Comparison of ENCODE assay signal across 23 mouse cellular contexts in the genomic region with DNA sequence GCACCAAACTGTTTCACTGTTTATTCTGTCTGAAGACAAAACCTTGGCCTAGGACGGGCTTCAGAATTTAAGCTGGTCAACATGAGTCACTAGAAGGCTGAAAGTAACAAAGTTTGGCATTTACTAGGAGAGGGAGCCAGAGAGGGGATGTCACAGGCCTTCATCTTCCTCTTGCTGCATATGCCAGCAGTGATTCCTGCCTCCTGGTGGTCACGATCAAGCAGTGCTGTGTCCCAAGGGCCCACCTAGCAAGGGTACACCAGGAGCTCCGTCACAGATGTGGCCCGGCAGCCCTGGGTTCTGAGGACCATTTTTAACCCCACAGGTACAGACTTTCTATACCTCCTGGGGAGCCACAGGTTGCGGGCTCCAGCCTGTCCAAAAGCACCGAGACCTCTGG. TPM values are rescaled to one million over a fixed set of nuclear protein-coding genes. Genes with fewer than 3 reads are reported as not detected.
DNase-seq lines count a peak whose midpoint lies in the region; ATAC-seq and TF ChIP-seq lines count a peak whose summit lies in the region.
"Had no signal": no experiment of that assay in that cellular context is flagged by ENCODE, and none has a peak within 500 bp of the region (broad histone marks: within the 10 kb centered on the region; RNA-seq: fewer than 3 reads in every experiment).

No protein-coding gene starts in this region.

- H3K27ac ChIP-seq in gastrocnemius, adult 2 months, result no peak overlapping the region
- no peak overlapping the region for H3K27ac ChIP-seq in liver, embryonic 14.5 days
- H3K27ac ChIP-seq: heart, embryonic 10.5 days; hindbrain, embryonic 12.5 days; left cerebral cortex, adult 2 months; macrophage had no signal

- TF ChIP-seq EP300 in liver, embryonic 14.5 days (IDR thresholded peaks at IDR 0.05; ENCODE audit: low read depth), result no peak

- TF ChIP-seq CTCF in gastrocnemius, adult 2 months (IDR thresholded peaks at IDR 0.05), result peak; percentile 21; the same call in 1 of the 2 replicates
- TF ChIP-seq CTCF in liver, embryonic 14.5 days (IDR thresholded peaks at IDR 0.05; ENCODE audit: low read depth), result peak; percentile 41; the same call in 1 of the 2 replicates

- no peak for DNase-seq in gastrocnemius, adult 2 months
- DNase-seq in gastrocnemius, postnatal 4 days (ENCODE audit: low spot score in 2 of 2), result no peak
- no peak for DNase-seq in liver, embryonic 14.5 days (ENCODE audit: low read depth in 3 of 3, low spot score in 3 of 3)
- DNase-seq in liver (no peak), ZHBTc4 (ENCODE audit: low read depth, low spot score) (peak; percentile 17)
- peak; percentile 26 to 31 for DNase-seq in B cell, adult 2 months
- no peak for DNase-seq in layer of hippocampus, postnatal 10 days (ENCODE audit: low spot score in 2 of 2)
- no peak for DNase-seq in adrenal gland, adult (ENCODE audit: inconsistent age in 2 of 2, low spot score in 1 of 2)
- DNase-seq: adrenal gland, postnatal 36 days; cerebellum, adult 11 months; cerebellum, postnatal 10 days; forebrain, postnatal 0 days; gastrocnemius, postnatal 36 days; heart, postnatal 10 days; kidney, adult 2 months; kidney, postnatal 14 days; thymus, adult 2 months; thymus, postnatal 4 days had no signal

- intact Hi-C loops in gastrocnemius, adult 2 months (cut with DNase I), result no loop called here

- no peaks in the 10 kb centered on the region for H3K27me3 ChIP-seq in liver, embryonic 14.5 days (ENCODE audit: control insufficient read depth, insufficient read depth, low read length)
- H3K27me3 ChIP-seq: hindbrain, embryonic 12.5 days had no signal

- no peak overlapping the region for H3K4me3 ChIP-seq in gastrocnemius, adult 2 months
- H3K4me3 ChIP-seq in liver, embryonic 14.5 days (ENCODE audit: insufficient read depth in 1 of 2, low read depth in 2 of 2, low read length in 2 of 2), result no peak overlapping the region
- H3K4me3 ChIP-seq: heart, embryonic 10.5 days; hindbrain, embryonic 12.5 days; left cerebral cortex, adult 2 months had no signal

- WGBS in liver, embryonic 14.5 days (ENCODE audit: insufficient replicate concordance), result 78% methylated on average over 6 of the region's 6 CpGs

- no peaks in the 10 kb centered on the region for H3K4me1 ChIP-seq in liver, embryonic 14.5 days (replicated peaks; ENCODE audit: control insufficient read depth in 2 of 2, insufficient read depth in 2 of 2, low read length in 1 of 2)
- H3K4me1 ChIP-seq: heart, embryonic 10.5 days; hindbrain, embryonic 12.5 days had no signal

- H3K36me3 ChIP-seq in liver, embryonic 14.5 days (replicated peaks; ENCODE audit: control insufficient read depth, insufficient read depth, low read depth), result no peaks in the 10 kb centered on the region

- no peak overlapping the region for H3K4me2 ChIP-seq in liver, embryonic 14.5 days (ENCODE audit: low read depth)
- H3K4me2 ChIP-seq: hindbrain, embryonic 12.5 days had no signal

- no peak for ATAC-seq in liver, embryonic 14.5 days (ENCODE audit: insufficient read depth)
- ATAC-seq: forebrain, postnatal 0 days; midbrain, embryonic 16.5 days had no signal

- H3K9ac ChIP-seq in liver, embryonic 14.5 days (replicated peaks), result no peak overlapping the region
- H3K9ac ChIP-seq: forebrain, postnatal 0 days; hindbrain, embryonic 12.5 days had no signal

- no peaks in the 10 kb centered on the region for H3K9me3 ChIP-seq in liver, embryonic 14.5 days (ENCODE audit: control insufficient read depth, low read length)
- H3K9me3 ChIP-seq: heart, embryonic 10.5 days; hindbrain, embryonic 12.5 days had no signal

RNA-seq across cellular contexts. Expression of a gene that starts 26.4 kb away (rescaled TPM):
- 10 to 100 TPM in 1 of 2 experiments, 1 to 10 TPM in 1; 8.3 to 21.5 TPM for total RNA-seq in gastrocnemius, adult 2 months (2021)
- total RNA-seq in gastrocnemius, postnatal 4 days (2021), result 10 to 100 TPM; 14.6 to 19.9 TPM
- 3.0 and 3.1 TPM in 2 replicates for polyA plus RNA-seq in liver, embryonic 14.5 days (2012; rRNA removed)
- polyA plus RNA-seq in liver, embryonic 14.5 days (2014; fragmentation: Nextera tagmentation; extraction: Ambion mirVana), result 4.3 TPM in 2 replicates
- total RNA-seq in layer of hippocampus, postnatal 10 days (2021), result 1 to 10 TPM; 7.4 to 7.9 TPM
- polyA plus RNA-seq: macrophage had no signal

RNA-seq across cellular contexts. Expression of a gene that starts 41.2 kb away (rescaled TPM):
- total RNA-seq in gastrocnemius, adult 2 months (2021), result 1 to 10 TPM; 2.8 to 2.9 TPM
- total RNA-seq in gastrocnemius, postnatal 4 days (2021), result 10 to 100 TPM in 1 of 2 experiments, 1 to 10 TPM in 1; 9.0 to 10.1 TPM
- 51.8 and 61.2 TPM in 2 replicates for polyA plus RNA-seq in liver, embryonic 14.5 days (2012; rRNA removed)
- polyA plus RNA-seq in liver, embryonic 14.5 days (2014; fragmentation: Nextera tagmentation; extraction: Ambion mirVana), result 115 and 124 TPM in 2 replicates
- 10 to 100 TPM; 25.6 to 30.1 TPM for total RNA-seq in layer of hippocampus, postnatal 10 days (2021)

RNA-seq across cellular contexts. Expression of a gene that starts 41.5 kb away (rescaled TPM):
- 1 to 10 TPM; 6.3 to 7.1 TPM for total RNA-seq in gastrocnemius, adult 2 months (2021)
- total RNA-seq in gastrocnemius, postnatal 4 days (2021), result 10 to 100 TPM; 13.9 to 14.9 TPM
- polyA plus RNA-seq in liver, embryonic 14.5 days (2012; rRNA removed), result 7.8 and 7.9 TPM in 2 replicates
- 3.2 and 3.9 TPM in 2 replicates for polyA plus RNA-seq in liver, embryonic 14.5 days (2014; fragmentation: Nextera tagmentation; extraction: Ambion mirVana)
- total RNA-seq in layer of hippocampus, postnatal 10 days (2021), result 10 to 100 TPM; 27.2 to 28.9 TPM

RNA-seq across cellular contexts. Expression of a gene that starts 58.7 kb away (rescaled TPM):
- total RNA-seq in gastrocnemius, adult 2 months (2021), result 10 to 100 TPM in 1 of 2 experiments, 1 to 10 TPM in 1; 4.5 to 11.4 TPM
- 10 to 100 TPM; 23.5 to 27.8 TPM for total RNA-seq in gastrocnemius, postnatal 4 days (2021)
- 8.0 and 8.7 TPM in 2 replicates for polyA plus RNA-seq in liver, embryonic 14.5 days (2012; rRNA removed)
- polyA plus RNA-seq in liver, embryonic 14.5 days (2014; fragmentation: Nextera tagmentation; extraction: Ambion mirVana), result 11.0 and 12.1 TPM in 2 replicates
- total RNA-seq in layer of hippocampus, postnatal 10 days (2021), result 10 to 100 TPM; 36.5 to 43.3 TPM

Comparison
In these comparisons a context has a peak if more than half of its experiments do, and no peak if none do; other contexts are left out.
1. DNase-seq: peak in B cell, adult 2 months (2 of 2) and ZHBTc4 (single experiment); none in gastrocnemius, adult 2 months (single experiment), gastrocnemius, postnatal 4 days (0 of 2), liver, embryonic 14.5 days (0 of 3), liver (single experiment), layer of hippocampus, postnatal 10 days (0 of 2) and adrenal gland, adult (0 of 2).